Mouse (Mus musculus): Measurements from ENCODE around the gene Tenm2.

DNA sequence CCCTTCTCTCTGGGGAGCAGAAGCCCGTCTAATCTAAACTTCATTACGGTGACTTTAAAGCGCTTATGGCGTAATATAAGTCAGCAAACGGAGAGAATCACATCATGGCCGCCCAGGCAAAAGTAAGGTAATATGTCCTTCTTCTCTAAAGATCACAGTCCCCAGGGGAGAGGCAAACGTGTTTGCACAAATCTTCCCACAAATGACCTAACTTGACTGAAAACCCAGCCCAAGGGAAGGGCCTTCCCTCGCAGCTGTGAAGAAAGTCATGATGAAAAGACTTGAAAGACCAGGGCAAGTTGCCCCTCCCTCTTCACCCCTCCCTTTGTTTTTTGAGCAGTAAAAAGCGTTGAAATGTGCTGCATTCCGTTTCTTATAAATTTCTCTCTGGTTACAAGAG lies 971.9 kb downstream of the Tenm2 start:
- TF ChIP-seq CTCF (IDR thresholded peaks at IDR 0.05; ENCODE audit: control insufficient read depth, insufficient read depth, insufficient replicate concordance, low read depth, low read length) (no peak), POLR2A (IDR thresholded peaks at IDR 0.05; ENCODE audit: control insufficient read depth, low read depth, low read length) (no peak)

All from testis, adult 2 months (tissue).